Mouse (Mus musculus): ENCODE results near the gene Hspd1.
"Not testable (repeated sequence)": the region's sequence is repeated elsewhere in the genome, so short reads cannot be mapped to it uniquely, and the experiment has no call there.

Gene Hspd1

DNA sequence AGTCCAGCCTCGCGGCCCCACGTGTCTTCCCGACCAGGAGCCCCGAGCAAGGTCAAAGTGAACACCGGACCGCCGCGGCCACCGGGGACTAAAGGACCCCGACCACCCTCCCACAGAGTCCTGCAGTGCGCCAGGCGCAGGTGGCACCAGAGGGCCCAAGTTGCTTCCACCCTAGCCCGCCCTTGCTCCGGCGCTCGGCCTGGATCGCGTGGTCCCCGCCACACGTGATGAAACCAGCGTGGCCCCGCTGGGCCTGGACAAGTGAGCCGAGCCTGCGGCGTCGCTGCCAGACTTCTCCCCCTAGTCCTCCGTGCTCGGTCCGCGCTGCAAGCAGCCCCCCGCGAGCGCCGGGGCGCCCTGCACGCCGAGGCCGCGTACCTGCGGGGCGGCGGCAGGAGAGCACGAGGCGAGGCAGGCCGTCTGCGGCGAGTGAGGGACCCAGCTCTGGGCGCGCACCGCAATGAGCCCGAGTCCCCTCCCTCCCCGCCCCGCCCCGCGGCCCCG is 590 bp downstream of the Hspd1 start:
- ATAC-seq (ENCODE audit: low TSS enrichment), result peak; percentile 48

DNA sequence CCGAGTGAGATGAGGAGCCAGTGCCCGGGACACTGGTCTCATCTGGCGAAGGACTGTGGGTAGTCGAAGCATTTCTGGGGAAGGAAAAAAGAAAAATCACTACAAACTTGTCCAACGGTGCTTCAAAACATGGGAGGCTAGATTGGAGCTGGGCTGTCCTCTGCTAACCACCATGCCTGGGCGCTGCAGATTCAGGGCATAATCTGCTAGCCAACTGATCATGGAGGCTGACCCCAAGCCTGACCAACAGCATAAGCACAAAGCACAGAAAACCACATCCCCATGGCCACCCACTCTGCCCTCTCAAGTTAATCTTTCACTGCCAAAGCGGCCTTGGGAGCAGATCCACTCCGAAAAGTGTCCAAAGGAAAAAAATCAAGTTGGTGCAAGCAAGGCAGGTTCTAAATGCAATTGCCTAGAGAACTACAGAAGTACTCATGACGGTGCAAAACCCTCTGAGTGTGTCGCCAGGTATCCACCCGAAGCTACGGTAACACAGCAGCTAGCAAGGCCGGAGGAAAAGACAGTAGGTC is 1.1 kb downstream of the Hspd1 start:
- ATAC-seq (ENCODE audit: low TSS enrichment), result peak; percentile 9; the same call in 1 of the 2 replicates

DNA sequence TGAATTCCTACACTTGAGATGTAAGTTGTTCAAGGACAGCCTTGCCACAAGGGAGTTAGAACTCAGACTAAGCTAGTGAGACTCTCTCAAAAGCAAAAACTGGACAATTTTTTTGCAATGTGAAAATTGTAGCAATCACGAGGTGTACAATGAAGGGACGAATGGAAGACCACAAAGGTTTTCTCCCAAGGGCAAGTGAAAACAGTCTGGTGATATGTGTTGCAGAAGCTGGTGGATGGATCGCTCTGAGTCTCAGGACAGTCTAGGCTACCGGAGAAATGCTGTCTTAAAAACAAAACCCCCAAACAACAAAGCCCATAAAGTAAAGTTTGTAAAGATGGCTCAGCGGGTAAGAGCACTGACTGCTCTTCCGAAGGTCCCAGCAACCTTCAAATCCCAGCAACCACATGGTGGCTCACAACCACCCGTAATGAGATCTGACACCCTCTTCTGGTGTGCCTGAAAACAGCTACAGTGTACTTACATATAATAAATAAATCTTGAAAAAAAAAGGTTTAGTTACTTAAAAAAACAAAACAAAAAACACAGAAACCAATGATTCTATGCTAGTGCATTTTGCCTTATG is 2.2 kb downstream of the Hspd1 start:
- no peak for ATAC-seq (ENCODE audit: low TSS enrichment)

- no peak for ATAC-seq (ENCODE audit: low TSS enrichment)
Measured at GRCm38 (mm10) chr1:55082106-55082505, 5.9 kb downstream of the Hspd1 start.

DNA sequence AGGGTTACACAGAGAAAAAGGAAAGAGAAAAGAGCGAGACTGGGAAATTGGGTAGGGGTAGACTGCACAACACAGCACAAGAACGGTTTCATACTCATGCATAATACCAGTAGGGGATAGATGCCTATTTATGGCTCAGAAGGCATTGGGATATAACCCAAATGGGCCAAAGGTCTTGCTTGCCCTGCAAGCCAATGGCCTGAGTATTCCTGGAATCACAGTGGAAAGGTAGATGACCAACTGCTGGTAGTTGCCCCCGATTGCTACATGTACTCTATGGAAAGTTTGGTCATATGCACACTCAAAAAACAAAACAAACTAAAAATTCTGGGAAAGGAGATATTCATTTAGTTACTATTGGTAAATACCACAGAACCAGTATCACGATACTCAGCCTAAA is 8.4 kb downstream of the Hspd1 start:
- ATAC-seq (ENCODE audit: low TSS enrichment), result no peak

DNA sequence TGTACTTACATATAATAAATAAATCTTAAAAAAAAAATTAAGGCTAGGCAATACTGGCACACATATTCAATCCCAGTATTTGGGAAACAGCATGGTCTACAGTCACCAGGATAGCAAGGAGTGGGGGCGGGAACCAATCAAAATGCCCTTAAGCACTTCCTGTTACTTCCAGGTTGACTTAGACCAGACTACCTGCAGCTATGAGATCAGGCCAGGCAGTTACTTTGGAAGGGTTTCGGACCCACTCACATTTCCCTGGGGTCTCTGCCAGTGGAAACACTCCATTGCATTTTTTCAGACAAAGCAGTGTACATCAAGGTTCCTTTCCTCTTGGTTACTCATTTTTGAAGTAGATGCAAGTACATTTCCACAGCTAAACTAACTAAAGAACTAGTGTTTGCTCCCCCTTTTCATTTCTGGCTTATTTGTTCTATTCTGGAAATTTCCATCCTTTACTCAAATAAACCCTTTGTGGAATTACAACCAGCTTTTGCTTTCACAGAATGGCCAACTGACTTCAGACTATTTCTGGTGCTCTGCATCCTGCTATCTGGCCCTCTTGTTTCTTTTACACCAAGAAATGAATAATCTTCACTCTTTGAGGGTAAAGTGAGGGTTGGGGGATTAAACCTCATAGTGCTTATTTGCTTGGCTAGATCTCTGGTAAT is 11.1 kb downstream of the Hspd1 start:
- ATAC-seq (ENCODE audit: low TSS enrichment), result no peak

GRCm38 (mm10) chr1:55076395-55076743 is 11.7 kb downstream of the Hspd1 start:
- no peak for ATAC-seq (ENCODE audit: low TSS enrichment)

DNA sequence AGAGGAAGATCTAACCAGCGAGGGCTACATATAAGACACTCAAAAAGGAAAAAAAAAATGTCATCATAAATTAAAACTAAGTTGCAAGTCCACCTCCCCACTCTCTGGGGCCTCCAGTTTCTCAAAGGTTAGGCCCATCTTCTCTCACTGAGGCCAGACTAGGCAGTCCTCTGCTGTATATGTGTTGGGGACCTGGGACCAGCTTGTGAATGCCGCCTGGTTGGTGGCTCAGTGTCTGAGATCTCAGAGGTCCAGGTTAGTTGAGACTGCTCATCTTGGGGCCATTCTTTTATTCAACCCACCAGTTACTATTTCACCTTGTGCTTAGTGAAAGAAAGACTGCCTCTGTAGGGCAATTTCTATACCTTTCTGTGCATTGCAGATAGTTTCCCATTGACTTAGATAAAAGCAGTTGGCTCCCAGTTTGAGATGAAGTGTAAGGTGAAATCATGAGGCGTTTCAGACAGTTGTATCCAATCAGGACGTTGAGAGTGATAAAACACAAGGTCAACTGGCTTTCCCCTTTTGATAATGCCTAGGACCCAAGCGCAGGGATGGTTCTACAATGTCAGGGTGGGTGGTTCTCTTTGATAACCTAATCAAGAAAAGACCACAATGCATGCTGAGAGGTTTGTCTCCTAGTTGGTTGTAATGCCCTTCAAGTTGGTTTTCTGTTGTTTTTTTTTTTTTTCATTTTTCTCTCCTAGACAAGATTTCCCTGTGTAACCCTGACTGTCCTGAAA is 12.2 kb downstream of the Hspd1 start:
- no peak for ATAC-seq (ENCODE audit: low TSS enrichment)

GRCm38 (mm10) chr1:55074757-55075156 is 13.3 kb downstream of the Hspd1 start:
- no peak for ATAC-seq (ENCODE audit: low TSS enrichment)

- not testable (repeated sequence) for ATAC-seq (ENCODE audit: low TSS enrichment)
Measured at GRCm38 (mm10) chr1:55072328-55072727, 15.7 kb downstream of the Hspd1 start.

DNA sequence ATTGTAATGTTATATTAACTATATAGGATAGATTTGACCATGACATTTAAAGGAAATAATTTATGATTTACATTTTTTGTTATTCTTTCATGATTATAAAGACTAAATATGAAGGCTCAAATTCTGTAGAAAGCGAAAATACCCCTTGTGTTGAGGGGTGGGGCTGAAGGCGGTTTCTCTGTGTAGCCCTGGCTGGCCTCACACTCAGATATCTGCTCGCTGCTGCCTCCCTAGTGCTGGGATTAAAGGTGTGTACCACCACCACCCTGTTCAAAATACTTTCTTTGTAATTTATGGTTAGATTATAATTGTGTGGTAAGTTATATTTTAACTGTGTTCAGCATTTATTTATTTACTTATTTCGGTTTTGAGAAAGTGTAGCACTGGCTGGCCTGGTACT is 26.3 kb downstream of the Hspd1 start:
- no peak for ATAC-seq (ENCODE audit: low TSS enrichment)

DNA sequence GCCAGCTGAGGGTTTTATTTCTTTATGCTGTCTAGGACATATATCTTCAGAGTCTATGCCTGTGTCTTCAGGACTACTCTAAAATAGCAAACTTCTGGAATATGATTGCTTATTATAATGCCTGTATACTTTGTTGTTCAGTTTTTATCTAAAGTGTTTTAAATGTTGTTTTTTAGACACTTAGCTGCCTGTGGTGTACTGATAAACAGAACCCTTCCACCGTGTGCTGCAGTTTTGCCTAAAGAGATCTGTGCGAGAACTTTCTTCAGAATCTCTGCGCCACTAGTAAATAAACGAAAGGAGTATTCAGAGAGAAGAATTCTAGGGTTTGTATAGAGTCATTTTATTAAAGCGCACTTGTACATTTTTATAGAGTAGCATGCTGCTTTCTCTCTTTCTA is 26.9 kb downstream of the Hspd1 start:
- ATAC-seq (ENCODE audit: low TSS enrichment), result no peak

DNA sequence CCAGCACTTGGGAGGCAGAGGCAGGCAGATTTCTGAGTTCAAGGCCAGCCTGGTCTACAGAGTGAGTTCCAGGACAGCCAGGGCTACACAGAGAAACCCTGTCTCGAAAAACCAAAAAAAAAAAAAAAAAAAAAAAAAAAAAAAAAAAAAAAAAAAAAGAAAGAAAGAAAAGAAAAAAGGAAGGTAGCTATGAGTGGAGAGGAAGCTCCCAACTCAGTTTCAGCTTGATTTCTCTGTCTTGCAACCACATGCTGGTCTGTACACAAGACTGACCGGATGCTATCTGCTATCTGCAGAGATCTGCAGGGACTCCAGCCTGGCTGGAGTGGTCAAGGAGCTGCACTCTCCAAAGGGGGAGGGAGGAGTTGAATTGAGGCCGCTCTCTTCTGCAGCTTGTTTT is 29.7 kb downstream of the Hspd1 start:
- ATAC-seq (ENCODE audit: low TSS enrichment), result not testable (repeated sequence)

GRCm38 (mm10) chr1:55055322-55056115 is 32.5 kb downstream of the Hspd1 start:
- ATAC-seq (ENCODE audit: low TSS enrichment), result no peak

GRCm38 (mm10) chr1:55053596-55053995 is 34.4 kb downstream of the Hspd1 start:
- no peak for ATAC-seq (ENCODE audit: low TSS enrichment)

DNA sequence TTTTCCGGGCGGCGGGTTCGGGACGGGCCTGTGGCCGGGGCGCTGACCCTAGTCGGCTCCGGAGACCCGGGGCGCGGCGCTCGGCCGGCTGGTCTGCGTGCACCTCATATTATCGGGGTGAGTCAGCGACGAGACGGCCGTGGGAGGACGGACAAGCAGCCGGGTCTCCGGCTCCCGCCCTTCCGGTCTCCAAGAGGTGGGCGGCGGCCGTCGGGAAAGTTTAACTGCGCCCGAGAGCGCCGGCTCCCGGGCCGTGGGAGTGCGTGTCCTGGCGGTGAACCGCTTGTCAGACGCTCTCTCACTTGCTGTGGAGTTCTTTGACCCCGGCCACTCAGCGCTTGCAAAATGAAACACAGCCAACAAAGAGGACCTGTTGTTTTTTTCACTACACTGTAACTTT is 35.0 kb downstream of the Hspd1 start:
- ATAC-seq (ENCODE audit: low TSS enrichment), result peak; percentile 24

GRCm38 (mm10) chr1:55052355-55052953 is 35.6 kb downstream of the Hspd1 start, which contains the start of gene Coq10b:
Gene Coq10b (plus strand): TSS chr1:55052770.
- peak; percentile 97 for ATAC-seq (ENCODE audit: low TSS enrichment)

DNA sequence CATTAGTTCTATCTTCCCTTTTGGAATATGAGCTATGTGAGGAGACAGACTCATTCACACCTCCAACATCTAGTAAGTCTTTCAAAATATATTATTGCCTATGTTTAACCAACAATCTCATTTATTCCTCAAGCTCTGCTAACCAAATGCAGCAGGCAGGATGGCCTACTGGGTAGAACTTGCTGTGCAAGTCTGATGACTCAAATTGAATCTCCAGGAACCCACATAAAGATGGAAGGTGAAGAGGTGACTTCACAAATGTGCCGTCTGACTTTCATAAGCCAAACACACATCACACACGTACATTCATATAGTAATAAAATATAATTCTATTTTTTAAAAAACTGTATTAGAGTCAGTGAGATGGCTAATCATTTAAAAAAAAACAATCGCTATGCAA is 36.4 kb downstream of the Hspd1 start:
- ATAC-seq (ENCODE audit: low TSS enrichment), result no peak

DNA sequence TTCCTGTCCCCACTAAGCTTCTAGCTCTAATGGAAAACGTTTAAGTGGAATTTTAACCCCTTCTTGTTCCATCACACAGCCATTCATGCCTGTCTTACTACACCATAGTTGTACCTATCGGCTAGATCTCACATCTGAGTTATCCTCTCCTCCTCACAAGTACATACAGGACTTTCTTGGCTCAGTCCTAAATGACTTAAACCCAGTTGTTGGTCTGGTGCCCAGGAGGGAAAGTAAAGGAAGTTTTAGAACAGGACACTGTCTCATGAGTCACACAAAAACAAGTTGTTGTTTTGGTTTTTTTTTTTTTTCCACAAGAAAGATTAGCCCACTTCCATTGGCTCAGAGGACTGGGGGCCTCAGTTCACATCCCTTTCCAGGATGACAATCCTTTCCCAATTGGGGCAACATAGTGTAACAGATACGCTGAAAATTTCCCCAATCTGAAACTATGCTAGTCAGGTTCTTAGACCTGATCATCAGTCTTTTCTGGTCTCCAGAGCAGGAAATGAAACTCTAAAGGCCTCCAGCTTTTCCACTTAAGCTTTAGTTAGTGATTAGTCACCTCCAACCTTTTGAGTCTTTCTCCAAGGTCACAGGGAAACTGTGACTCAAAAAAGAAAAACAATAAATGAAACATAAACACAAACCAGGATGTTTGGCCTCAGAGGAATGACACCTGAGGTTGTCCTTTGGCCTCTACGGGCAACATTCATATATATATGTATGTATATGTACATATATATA is 39.0 kb downstream of the Hspd1 start:
- ATAC-seq (ENCODE audit: low TSS enrichment), result no peak

DNA sequence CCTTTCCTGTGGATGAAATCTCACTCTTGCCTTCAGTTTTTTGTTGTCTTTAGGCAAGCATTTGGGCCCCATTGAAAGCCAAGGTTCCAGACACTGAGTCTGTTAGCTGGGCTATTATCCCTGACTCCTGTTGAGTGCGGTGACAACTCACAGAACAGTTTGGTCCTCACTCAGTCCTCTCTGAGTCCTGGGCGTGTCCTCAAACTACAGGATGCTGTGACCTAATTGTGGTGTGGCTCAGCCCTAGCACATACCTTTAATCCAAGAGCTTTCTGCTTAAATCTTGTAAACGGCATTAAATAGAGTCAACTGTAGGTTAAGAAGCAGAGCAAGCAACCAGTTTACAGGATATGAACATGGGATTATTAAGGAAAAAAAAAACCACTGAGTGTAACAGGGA is 44.9 kb downstream of the Hspd1 start:
- ATAC-seq (ENCODE audit: low TSS enrichment), result no peak

GRCm38 (mm10) chr1:55042246-55042645 is 45.8 kb downstream of the Hspd1 start:
- no peak for ATAC-seq (ENCODE audit: low TSS enrichment)
